Mouse (Mus musculus) midbrain, embryonic 12.5 days (tissue): Measurements from ENCODE around the gene Trio. TPM values are rescaled to one million over a fixed set of nuclear protein-coding genes. Genes with fewer than 3 reads are reported as not detected.

Experiments used
- ATAC-seq: fragments of 200-750 bp; cut with Nextera tagmentation; 2 replicates; pipeline ENCODE4 v1.8.0; 2017; ENCODE audit warnings: low read depth, moderate TSS enrichment, moderate library complexity; ENCODE audit not compliant: low FRiP score
- H3K27ac ChIP-seq: fragments of 300-500 bp; sonication (generic); replicated peaks from 2 replicates; pipeline ENCODE4 v1.5.1; 2016; ENCODE audit warnings: mild to moderate bottlenecking
- H3K27me3 ChIP-seq: fragments of 300-500 bp; sonication (generic); 2 replicates; pipeline ENCODE4 v1.6.1; 2016; ENCODE audit warnings: mild to moderate bottlenecking
- H3K36me3 ChIP-seq: fragments of 300-500 bp; sonication (generic); 2 replicates; pipeline ENCODE4 v1.6.1; 2016
- H3K4me1 ChIP-seq: fragments of 300-500 bp; sonication (generic); 2 replicates; pipeline ENCODE4 v1.6.1; 2016
- H3K4me2 ChIP-seq: fragments of 300-500 bp; sonication (generic); replicated peaks from 2 replicates; pipeline ENCODE4 v1.6.1; 2016; ENCODE audit warnings: mild to moderate bottlenecking, moderate library complexity
- H3K4me3 ChIP-seq: fragments of 300-500 bp; sonication (generic); 2 replicates; pipeline ENCODE4 v1.5.1; 2016; ENCODE audit warnings: mild to moderate bottlenecking
- H3K9ac ChIP-seq: fragments of 300-500 bp; sonication (generic); replicated peaks from 2 replicates; pipeline ENCODE4 v1.6.1; 2016; ENCODE audit warnings: mild to moderate bottlenecking, moderate library complexity
- H3K9me3 ChIP-seq: fragments of 300-500 bp; sonication (generic); 2 replicates; pipeline ENCODE4 v1.6.1; 2016; ENCODE audit warnings: mild to moderate bottlenecking
- WGBS: fragments of 180-500 bp; shearing (Covaris S2); methylation state at CpG from one replicate; pipeline ENCODE4 v1.1.7; 2016; 5-methylcytosine and 5-hydroxymethylcytosine counted together
- polyA plus RNA-seq: library from polyadenylated mRNA; unstranded; fragments of >200 nt; fragmentation: Nextera tagmentation; extraction: Ambion mirVana; gene quantifications from 2 replicates; pipeline ENCODE4 v1.2.1, GENCODE M21; 2016

Gene Trio
- polyA plus RNA-seq, 1 experiment from 2014 or later: 38.3 TPM

DNA sequence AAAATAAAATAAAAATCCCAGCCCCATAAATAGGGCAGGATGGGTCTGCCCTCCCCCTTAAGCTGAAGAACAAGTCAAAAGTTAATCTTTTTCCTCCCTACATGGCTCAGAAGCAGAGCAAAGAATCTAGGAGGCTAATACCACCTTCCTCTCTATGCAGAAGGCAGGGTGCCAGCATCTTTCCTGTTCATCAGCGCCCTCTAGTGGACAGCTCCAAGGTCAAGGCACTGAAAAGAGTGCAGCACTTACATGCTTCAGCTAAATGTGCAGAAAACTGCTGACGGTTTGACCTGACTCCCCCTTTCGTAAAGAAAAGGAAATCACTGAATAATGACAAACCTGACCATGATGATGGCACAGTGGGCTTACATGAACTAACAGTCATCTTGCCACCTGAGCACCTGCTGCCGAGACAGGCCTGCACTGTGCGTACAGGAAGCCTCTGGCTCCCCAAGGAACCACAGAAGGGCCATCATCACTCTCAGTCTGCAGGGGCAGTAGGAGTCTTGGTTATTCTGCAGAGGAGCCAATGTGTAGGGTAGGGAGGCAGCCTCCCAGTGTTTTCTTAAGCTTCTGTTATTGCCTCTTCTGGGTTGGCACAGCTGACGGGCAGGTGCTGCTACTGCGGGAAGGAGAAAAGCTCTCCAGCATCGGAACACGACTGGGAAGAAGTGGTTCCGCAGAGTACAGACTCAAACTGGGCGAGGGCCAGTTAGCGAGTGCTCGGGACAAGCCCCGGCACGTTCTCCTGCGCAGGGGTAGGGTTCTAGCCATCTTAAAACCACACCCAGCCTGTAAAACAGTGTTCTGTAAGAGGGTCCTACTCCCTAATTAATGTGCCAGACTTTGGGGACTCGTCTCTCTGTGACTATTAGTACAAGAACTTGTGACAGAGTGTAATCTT, 141.0 kb downstream of the Trio start:
- H3K4me1 ChIP-seq: no peaks in the 10 kb centered on the region
- H3K9ac ChIP-seq: no peak overlapping the region
- H3K4me3 ChIP-seq: no peak overlapping the region
- H3K4me2 ChIP-seq: no peak overlapping the region
- H3K27ac ChIP-seq: no peak overlapping the region; the same call in 1 of the 2 replicates
- no peaks in the 10 kb centered on the region for H3K27me3 ChIP-seq
- no peaks in the 10 kb centered on the region for H3K9me3 ChIP-seq
- H3K36me3 ChIP-seq: peaks cover 43% of the 10 kb centered on the region
- ATAC-seq: peak; percentile 78
- 77% methylated on average over 17 of the region's 17 CpGs for WGBS

DNA sequence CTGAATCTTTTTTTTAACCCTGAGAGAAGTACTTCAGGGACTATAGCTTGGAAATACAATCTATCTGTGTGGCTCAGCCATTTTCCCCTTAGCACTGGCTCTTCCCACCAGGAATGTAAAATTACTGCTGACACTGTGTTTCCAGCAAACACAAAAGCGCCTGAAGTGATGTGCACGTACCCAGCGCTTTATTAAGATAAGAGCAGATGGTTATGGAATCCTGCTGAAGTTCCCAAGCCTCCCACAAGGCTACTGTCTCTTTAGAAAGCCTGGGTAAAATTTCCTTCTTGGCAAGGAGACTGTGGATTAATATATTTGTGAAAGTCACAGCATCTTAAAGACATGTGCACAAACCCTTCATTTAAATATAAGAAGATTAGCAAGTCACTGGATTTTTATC, 141.8 kb downstream of the Trio start:
- H3K9ac ChIP-seq: no peak overlapping the region
- H3K4me2 ChIP-seq: no peak overlapping the region
- H3K36me3 ChIP-seq: peaks cover 41% of the 10 kb centered on the region
- H3K9me3 ChIP-seq: no peaks in the 10 kb centered on the region
- no peak overlapping the region for H3K4me3 ChIP-seq
- no peak for ATAC-seq
- H3K27ac ChIP-seq: no peak overlapping the region
- no peaks in the 10 kb centered on the region for H3K4me1 ChIP-seq
- no peaks in the 10 kb centered on the region for H3K27me3 ChIP-seq
- 87% methylated on average over 3 of the region's 3 CpGs for WGBS

DNA sequence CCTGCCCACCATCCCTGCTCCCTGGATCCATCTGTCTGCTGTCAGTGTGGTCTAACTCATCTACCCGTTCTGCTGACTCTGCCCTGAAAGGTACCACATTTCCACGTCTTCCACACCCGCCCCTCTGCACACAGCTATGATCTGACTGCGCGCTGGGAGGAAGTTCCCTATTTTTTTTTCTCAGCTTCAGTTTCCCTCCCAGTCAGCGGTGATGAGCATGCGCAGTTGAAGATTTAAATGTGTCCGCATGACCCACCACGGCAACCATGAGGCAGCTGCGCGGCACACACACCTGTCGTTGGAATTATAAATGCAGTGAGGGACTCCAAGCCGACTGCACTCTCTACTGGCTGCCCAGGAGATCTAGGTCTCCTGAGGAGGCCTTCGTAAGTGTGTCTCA, 142.8 kb downstream of the Trio start:
- no peak overlapping the region for H3K9ac ChIP-seq
- no peaks in the 10 kb centered on the region for H3K4me1 ChIP-seq
- no peak overlapping the region for H3K27ac ChIP-seq
- H3K4me3 ChIP-seq: no peak overlapping the region
- H3K27me3 ChIP-seq: no peaks in the 10 kb centered on the region
- no peaks in the 10 kb centered on the region for H3K9me3 ChIP-seq
- no peak overlapping the region for H3K4me2 ChIP-seq
- 92% methylated on average over 14 of the region's 14 CpGs for WGBS
- no peak for ATAC-seq
- H3K36me3 ChIP-seq: peaks cover 49% of the 10 kb centered on the region

DNA sequence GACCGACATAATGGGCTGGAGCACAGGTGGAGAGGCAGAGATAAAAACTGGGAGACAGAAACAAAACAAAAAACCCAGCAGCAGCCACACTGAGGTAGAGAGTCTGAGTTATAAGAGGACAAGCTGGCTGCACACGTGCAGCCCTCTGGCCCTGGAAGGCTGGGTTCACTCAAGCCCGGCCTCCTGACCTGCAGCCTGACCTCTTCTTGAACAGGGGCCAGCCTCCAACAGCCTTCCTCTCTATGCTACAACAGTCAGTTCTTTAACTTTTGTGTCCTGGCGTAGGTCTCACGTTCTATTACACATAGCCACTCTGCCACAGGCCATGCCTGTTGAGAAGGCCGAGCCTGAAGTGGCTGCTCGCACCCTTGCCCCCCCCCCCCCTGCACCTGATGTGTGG, 147.8 kb downstream of the Trio start:
- H3K27me3 ChIP-seq: no peaks in the 10 kb centered on the region
- H3K9me3 ChIP-seq: no peaks in the 10 kb centered on the region
- WGBS: 66% methylated on average over 7 of the region's 7 CpGs
- H3K4me2 ChIP-seq: no peak overlapping the region
- no peak overlapping the region for H3K9ac ChIP-seq
- no peak overlapping the region for H3K4me3 ChIP-seq
- ATAC-seq: no peak
- H3K27ac ChIP-seq: no peak overlapping the region
- no peaks in the 10 kb centered on the region for H3K4me1 ChIP-seq
- H3K36me3 ChIP-seq: peaks cover 53% of the 10 kb centered on the region

DNA sequence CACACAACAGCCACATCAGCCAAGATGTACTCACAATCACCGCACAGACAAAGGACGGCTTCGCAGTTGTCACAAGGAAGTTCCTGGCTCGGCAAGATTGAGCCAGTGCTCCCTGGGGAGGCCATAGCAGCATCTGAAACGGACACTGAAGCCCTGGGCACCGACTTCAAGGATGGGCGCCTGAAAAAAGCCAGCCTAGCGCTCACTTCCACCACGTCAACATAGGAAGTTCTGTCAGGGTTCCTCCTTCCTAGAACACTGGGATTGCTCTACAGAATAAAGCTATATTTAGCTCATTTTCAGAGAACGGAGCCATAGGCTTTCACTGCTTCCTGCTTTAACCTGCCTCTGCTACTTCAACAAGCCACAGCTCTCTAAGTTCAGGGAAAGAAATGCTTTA, 149.3 kb downstream of the Trio start:
- H3K36me3 ChIP-seq: peaks cover 53% of the 10 kb centered on the region
- no peaks in the 10 kb centered on the region for H3K4me1 ChIP-seq
- H3K27me3 ChIP-seq: no peaks in the 10 kb centered on the region
- 82% methylated on average over 10 of the region's 10 CpGs for WGBS
- H3K4me2 ChIP-seq: no peak overlapping the region
- no peak overlapping the region for H3K9ac ChIP-seq
- H3K27ac ChIP-seq: no peak overlapping the region
- H3K9me3 ChIP-seq: no peaks in the 10 kb centered on the region
- H3K4me3 ChIP-seq: no peak overlapping the region
- ATAC-seq: no peak

DNA sequence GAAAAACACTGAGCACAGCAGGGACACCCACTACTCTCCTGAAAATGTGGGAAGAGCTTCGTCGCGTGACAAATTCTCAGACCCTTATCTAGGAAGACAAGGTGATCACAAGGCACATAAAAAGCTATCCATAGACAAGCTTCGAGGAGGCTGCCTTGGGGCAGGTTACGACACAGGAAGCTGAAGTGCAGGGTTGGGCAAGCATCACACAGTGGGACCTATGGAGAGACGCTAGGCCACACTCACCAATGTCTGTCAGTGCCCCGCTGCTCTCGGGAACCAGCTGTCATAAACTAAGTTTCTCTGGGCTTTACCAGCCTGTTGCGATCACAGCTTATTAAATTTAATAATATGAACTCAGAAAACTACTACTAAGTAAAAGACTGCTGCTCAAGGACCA, 149.9 kb downstream of the Trio start:
- Histone ChIP-seq H3K4me2 (no peak overlapping the region), H3K4me1 (no peaks in the 10 kb centered on the region), H3K9me3 (no peaks in the 10 kb centered on the region), H3K27ac (no peak overlapping the region), H3K9ac (no peak overlapping the region), H3K27me3 (no peaks in the 10 kb centered on the region), H3K36me3 (peaks cover 58% of the 10 kb centered on the region), H3K4me3 (no peak overlapping the region)
- WGBS: 90% methylated on average over 9 of the region's 9 CpGs
- ATAC-seq: no peak

DNA sequence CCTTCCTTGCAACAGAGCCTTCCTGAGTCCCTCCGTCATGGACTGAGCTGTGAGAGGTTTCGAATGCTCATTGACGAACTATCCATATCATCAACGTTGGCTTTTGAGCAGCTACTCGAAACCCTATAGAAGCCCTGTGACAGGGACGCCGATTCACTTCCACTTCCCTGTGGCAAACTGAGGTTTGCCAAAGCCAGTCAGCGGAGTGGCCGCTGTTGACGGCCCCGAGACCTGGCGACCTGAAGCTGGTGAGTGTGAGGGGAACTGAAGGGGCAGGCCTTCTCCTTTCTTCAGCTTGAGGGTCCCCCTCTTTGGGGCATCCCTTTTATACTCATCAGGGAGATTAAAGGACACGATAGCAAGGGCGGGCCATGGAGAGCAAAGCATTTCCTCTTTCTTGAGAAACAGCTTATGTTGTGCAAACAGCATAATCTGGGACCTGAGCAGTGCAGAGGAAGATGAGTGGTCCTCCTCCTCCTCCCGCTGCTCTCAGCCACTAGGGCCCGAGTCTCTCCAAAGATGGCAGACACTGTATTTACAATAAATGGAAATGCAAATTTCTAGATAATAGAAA, 151.8 kb downstream of the Trio start:
- H3K4me2 ChIP-seq: no peak overlapping the region
- no peaks in the 10 kb centered on the region for H3K4me1 ChIP-seq
- no peak overlapping the region for H3K4me3 ChIP-seq
- ATAC-seq: no peak
- H3K9ac ChIP-seq: no peak overlapping the region
- peaks cover 61% of the 10 kb centered on the region for H3K36me3 ChIP-seq
- no peaks in the 10 kb centered on the region for H3K27me3 ChIP-seq
- no peak overlapping the region for H3K27ac ChIP-seq
- no peaks in the 10 kb centered on the region for H3K9me3 ChIP-seq
- WGBS: 93% methylated on average over 16 of the region's 16 CpGs

DNA sequence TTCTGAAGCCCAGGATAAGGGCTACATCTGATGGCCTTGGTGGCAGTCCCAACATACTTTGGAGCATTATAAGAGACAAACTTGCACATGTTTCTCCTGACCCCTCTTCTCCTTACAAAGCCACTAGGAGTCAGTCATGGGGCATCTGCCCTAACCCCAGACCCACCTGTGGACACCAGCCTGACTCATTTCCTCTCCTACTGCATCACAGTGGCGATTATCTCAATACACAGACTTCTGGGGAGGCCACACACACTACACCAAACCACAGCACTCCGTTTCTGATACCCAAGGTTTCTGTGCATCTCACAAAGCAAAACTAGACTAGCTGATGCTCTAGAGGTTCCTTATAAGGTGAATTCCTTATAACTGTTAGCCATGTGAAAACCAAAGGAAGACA, 153.4 kb downstream of the Trio start:
- H3K9me3 ChIP-seq: no peaks in the 10 kb centered on the region
- H3K36me3 ChIP-seq: peaks cover 48% of the 10 kb centered on the region
- no peak for ATAC-seq
- no peaks in the 10 kb centered on the region for H3K4me1 ChIP-seq
- no peaks in the 10 kb centered on the region for H3K27me3 ChIP-seq
- no peak overlapping the region for H3K9ac ChIP-seq
- H3K27ac ChIP-seq: no peak overlapping the region
- H3K4me3 ChIP-seq: no peak overlapping the region
- no peak overlapping the region for H3K4me2 ChIP-seq
- 81% methylated on average over 2 of the region's 2 CpGs for WGBS

DNA sequence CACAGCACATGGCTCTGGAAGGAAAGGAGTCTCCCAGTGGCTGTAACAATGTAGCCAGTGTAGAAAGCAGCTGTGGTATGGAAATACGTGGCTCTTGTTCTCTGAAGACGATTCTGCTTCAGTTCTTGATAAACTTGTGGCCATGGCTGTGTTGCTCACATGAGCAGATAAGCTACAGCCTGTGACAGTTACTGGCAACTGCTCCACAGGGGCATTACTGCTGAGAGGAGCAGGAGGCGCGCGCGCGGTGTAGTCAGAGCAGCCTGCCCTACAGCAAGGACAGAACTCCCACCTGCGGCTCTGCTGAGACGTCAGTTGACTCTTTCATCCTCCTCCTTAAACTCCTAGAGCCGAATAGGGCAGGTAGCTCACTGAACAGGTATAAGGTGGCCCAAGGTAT, 153.9 kb downstream of the Trio start:
- Histone ChIP-seq H3K4me2 (no peak overlapping the region), H3K4me3 (no peak overlapping the region), H3K36me3 (peaks cover 46% of the 10 kb centered on the region), H3K9me3 (no peaks in the 10 kb centered on the region), H3K27me3 (no peaks in the 10 kb centered on the region), H3K27ac (no peak overlapping the region), H3K4me1 (no peaks in the 10 kb centered on the region), H3K9ac (no peak overlapping the region)
- no peak for ATAC-seq
- WGBS: 95% methylated on average over 10 of the region's 10 CpGs

DNA sequence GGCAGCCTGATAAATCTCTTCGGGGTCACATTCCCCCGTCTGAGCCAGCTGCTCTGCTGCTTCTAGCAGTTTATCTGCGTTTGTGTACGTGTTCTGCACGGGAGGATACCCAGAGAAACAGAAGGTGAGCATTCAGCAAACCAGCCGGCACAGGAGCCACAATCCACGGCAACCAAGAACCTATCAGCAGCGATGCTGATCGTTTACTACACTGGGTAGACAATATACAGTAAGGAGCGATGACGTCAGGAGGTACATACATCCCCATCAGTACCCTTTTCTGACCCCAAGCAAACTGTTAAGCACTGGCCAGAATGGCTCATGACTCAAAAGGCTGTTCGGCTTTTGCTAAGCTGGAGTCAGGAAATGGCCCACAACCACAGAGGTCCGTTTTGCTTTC, 154.4 kb downstream of the Trio start:
- H3K4me2 ChIP-seq: no peak overlapping the region
- H3K36me3 ChIP-seq: peaks cover 45% of the 10 kb centered on the region
- no peak overlapping the region for H3K27ac ChIP-seq
- H3K27me3 ChIP-seq: no peaks in the 10 kb centered on the region
- no peak overlapping the region for H3K9ac ChIP-seq
- 95% methylated on average over 13 of the region's 13 CpGs for WGBS
- no peak overlapping the region for H3K4me3 ChIP-seq
- H3K4me1 ChIP-seq: no peaks in the 10 kb centered on the region
- no peak for ATAC-seq
- no peaks in the 10 kb centered on the region for H3K9me3 ChIP-seq

DNA sequence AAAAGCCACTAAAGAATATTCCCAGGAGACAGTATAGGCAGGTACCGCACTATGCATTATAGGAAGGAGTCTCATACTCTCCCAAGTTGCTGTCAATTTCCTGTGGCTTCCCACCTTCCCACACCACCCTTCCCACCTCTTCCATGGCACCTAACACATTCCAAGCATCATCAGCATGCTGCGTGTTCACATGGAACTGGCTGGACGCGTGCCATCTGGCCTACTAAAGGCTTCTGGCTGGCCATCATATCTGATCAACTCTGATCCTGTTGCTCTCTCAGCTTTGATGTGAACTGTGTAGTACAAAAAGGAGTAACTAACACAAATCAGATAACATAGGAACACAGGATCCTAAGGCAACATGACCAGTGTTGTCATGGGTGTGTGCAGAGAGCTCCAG, 156.6 kb downstream of the Trio start:
- H3K4me2 ChIP-seq: no peak overlapping the region
- no peaks in the 10 kb centered on the region for H3K27me3 ChIP-seq
- no peaks in the 10 kb centered on the region for H3K4me1 ChIP-seq
- no peak overlapping the region for H3K27ac ChIP-seq
- no peaks in the 10 kb centered on the region for H3K9me3 ChIP-seq
- no peak overlapping the region for H3K9ac ChIP-seq
- peaks cover 31% of the 10 kb centered on the region for H3K36me3 ChIP-seq
- 96% methylated on average over 4 of the region's 4 CpGs for WGBS
- no peak for ATAC-seq
- no peak overlapping the region for H3K4me3 ChIP-seq

DNA sequence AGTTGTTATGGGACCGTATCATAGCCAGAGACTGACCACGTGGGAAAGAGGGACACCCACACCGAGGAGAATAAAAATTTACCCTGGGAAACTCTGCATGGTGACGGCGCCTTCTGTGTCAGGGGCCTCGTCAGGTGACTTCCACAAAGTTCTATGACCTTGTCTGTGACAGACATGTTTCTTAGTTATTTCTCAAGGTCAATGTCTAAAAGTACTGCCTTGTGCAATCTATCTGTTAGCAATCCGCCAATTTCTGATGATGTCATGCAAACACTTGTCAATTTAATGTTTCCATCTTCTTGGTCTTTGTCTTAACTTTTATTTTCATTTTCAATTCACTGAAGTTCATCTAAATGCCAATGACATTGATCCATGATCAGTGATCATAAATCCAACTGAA, 157.8 kb downstream of the Trio start:
- no peak for ATAC-seq
- no peaks in the 10 kb centered on the region for H3K27me3 ChIP-seq
- no peak overlapping the region for H3K4me2 ChIP-seq
- no peak overlapping the region for H3K27ac ChIP-seq
- H3K9ac ChIP-seq: no peak overlapping the region
- WGBS: 91% methylated on average over 7 of the region's 7 CpGs
- H3K4me3 ChIP-seq: no peak overlapping the region
- peaks cover 28% of the 10 kb centered on the region for H3K36me3 ChIP-seq
- H3K9me3 ChIP-seq: no peaks in the 10 kb centered on the region
- H3K4me1 ChIP-seq: no peaks in the 10 kb centered on the region
